Mouse (Mus musculus) embryonic facial prominence, embryonic 14.5 days (tissue): ENCODE results near the gene Rasa3. TPM values are rescaled to one million over a fixed set of nuclear protein-coding genes. Genes with fewer than 3 reads are reported as not detected.

Experiments used
- ATAC-seq: fragments of 200-750 bp; cut with Nextera tagmentation; 2 replicates; pipeline ENCODE4 v1.8.0; 2017; ENCODE audit warnings: low read depth, moderate number of reproducible peaks, moderate TSS enrichment
- DNase-seq: peaks from one replicate; pipeline ENCODE4 v3.0.0-alpha.2; 2015; ENCODE audit warnings: low spot score
- H3K27ac ChIP-seq: fragments of 300-500 bp; sonication (generic); replicated peaks from 2 replicates; pipeline ENCODE4 v1.5.1; 2014; ENCODE audit warnings: low read depth, mild to moderate bottlenecking, low read length, moderate library complexity
- H3K27me3 ChIP-seq: fragments of 300-500 bp; sonication (generic); replicated peaks from 2 replicates; pipeline ENCODE4 v1.6.1; 2014; ENCODE audit warnings: low read length; ENCODE audit not compliant: control insufficient read depth, insufficient read depth
- H3K36me3 ChIP-seq: fragments of 300-500 bp; sonication (generic); 2 replicates; pipeline ENCODE4 v1.6.1; 2014; ENCODE audit warnings: low read length, mixed read lengths; ENCODE audit not compliant: control insufficient read depth, insufficient read depth
- H3K4me1 ChIP-seq: fragments of 300-500 bp; sonication (generic); 2 replicates; pipeline ENCODE4 v1.6.1; 2014; ENCODE audit warnings: antibody characterized with exemption, low read length; ENCODE audit not compliant: control insufficient read depth, insufficient read depth
- H3K4me2 ChIP-seq: fragments of 300-500 bp; sonication (generic); 2 replicates; pipeline ENCODE4 v1.6.1; 2014; ENCODE audit warnings: low read depth, mild to moderate bottlenecking, low read length, moderate library complexity, mixed read lengths
- H3K4me3 ChIP-seq: fragments of 300-500 bp; sonication (generic); 2 replicates; pipeline ENCODE4 v1.5.1; 2014; ENCODE audit warnings: low read depth, mild to moderate bottlenecking, low read length
- H3K9ac ChIP-seq: fragments of 300-500 bp; sonication (generic); 2 replicates; pipeline ENCODE4 v1.6.1; 2014; ENCODE audit warnings: low read depth, mild to moderate bottlenecking, low read length, moderate library complexity, mixed read lengths
- H3K9me3 ChIP-seq: fragments of 300-500 bp; sonication (generic); 2 replicates; pipeline ENCODE4 v1.6.1; 2016; ENCODE audit warnings: low read length; ENCODE audit not compliant: control insufficient read depth
- WGBS: fragments of 180-500 bp; shearing (Covaris S2); extraction: QIAGEN DNeasy Blood & Tissue Kit; methylation state at CpG from one replicate; pipeline ENCODE4 v1.1.7; 2014; 5-methylcytosine and 5-hydroxymethylcytosine counted together
- polyA plus RNA-seq: library from polyadenylated mRNA; unstranded; fragments of >200 nt; fragmentation: Nextera tagmentation; extraction: Ambion mirVana; gene quantifications from 2 replicates; pipeline ENCODE4 v1.2.1, GENCODE M21; 2014

Gene Rasa3
- polyA plus RNA-seq, 1 experiment from 2014 or later = 39.4 TPM

- Histone ChIP-seq H3K36me3 (no peaks in the 10 kb centered on the region), H3K4me1 (no peaks in the 10 kb centered on the region), H3K4me2 (no peak overlapping the region), H3K9me3 (0 out of 2 replicates have a peak, but pooled peaks cover 11% of the 10 kb centered on the region), H3K27me3 (no peaks in the 10 kb centered on the region), H3K4me3 (no peak overlapping the region), H3K9ac (no peak overlapping the region), H3K27ac (no peak overlapping the region)
- 78% methylated on average over 5 of the region's 5 CpGs for WGBS
- DNase-seq (no peak), ATAC-seq (no peak)
Observed at GRCm38 (mm10) chr8:13540122-13540521, 137.3 kb downstream of the Rasa3 start.

- no peak overlapping the region for H3K4me3 ChIP-seq
- H3K27ac ChIP-seq = no peak overlapping the region
- ATAC-seq = peak; percentile 55; the same call in 1 of the 2 replicates
- H3K4me1 ChIP-seq = no peaks in the 10 kb centered on the region
- H3K4me2 ChIP-seq = no peak overlapping the region
- H3K9ac ChIP-seq = no peak overlapping the region
- no peaks in the 10 kb centered on the region for H3K27me3 ChIP-seq
- no peaks in the 10 kb centered on the region for H3K36me3 ChIP-seq
- 0 out of 2 replicates have a peak, but pooled peaks cover 11% of the 10 kb centered on the region for H3K9me3 ChIP-seq
- DNase-seq = peak; percentile 55
- 62% methylated on average over 6 of the region's 6 CpGs for WGBS
Observed at GRCm38 (mm10) chr8:13538821-13539220, 138.6 kb downstream of the Rasa3 start.

GRCm38 (mm10) chr8:13537102-13537501 lies 140.3 kb downstream of the Rasa3 start:
- Histone ChIP-seq H3K36me3 (no peaks in the 10 kb centered on the region), H3K9ac (no peak overlapping the region), H3K4me2 (no peak overlapping the region), H3K27ac (no peak overlapping the region), H3K9me3 (0 out of 2 replicates have a peak, but pooled peaks cover 11% of the 10 kb centered on the region), H3K27me3 (no peaks in the 10 kb centered on the region), H3K4me1 (no peaks in the 10 kb centered on the region), H3K4me3 (no peak overlapping the region)
- 55% methylated on average over 2 of the region's 2 CpGs for WGBS
- DNase-seq (no peak), ATAC-seq (no peak)

- 83% methylated on average over 8 of the region's 8 CpGs for WGBS
- no peak overlapping the region for H3K9ac ChIP-seq
- H3K27me3 ChIP-seq = no peaks in the 10 kb centered on the region
- no peak overlapping the region for H3K4me2 ChIP-seq
- 0 out of 2 replicates have a peak, but pooled peaks cover 11% of the 10 kb centered on the region for H3K9me3 ChIP-seq
- peaks cover 30% of the 10 kb centered on the region for H3K4me1 ChIP-seq
- H3K27ac ChIP-seq = no peak overlapping the region
- no peak for ATAC-seq
- DNase-seq = no peak
- H3K4me3 ChIP-seq = no peak overlapping the region
- no peaks in the 10 kb centered on the region for H3K36me3 ChIP-seq
Observed at GRCm38 (mm10) chr8:13533123-13533522, 144.3 kb downstream of the Rasa3 start.

GRCm38 (mm10) chr8:13531602-13532171 lies 145.7 kb downstream of the Rasa3 start:
- 60% methylated on average over 9 of the region's 9 CpGs for WGBS
- Histone ChIP-seq H3K36me3 (no peaks in the 10 kb centered on the region), H3K27me3 (no peaks in the 10 kb centered on the region), H3K4me1 (peaks cover 30% of the 10 kb centered on the region), H3K4me2 (no peak overlapping the region), H3K4me3 (no peak overlapping the region), H3K27ac (no peak overlapping the region), H3K9me3 (peaks cover 10% of the 10 kb centered on the region; the same call in 1 of the 2 replicates), H3K9ac (no peak overlapping the region)
- ATAC-seq (no peak), DNase-seq (no peak)

GRCm38 (mm10) chr8:13530941-13531340 lies 146.5 kb downstream of the Rasa3 start:
- DNase-seq (peak; percentile 88), ATAC-seq (peak; percentile 79)
- Histone ChIP-seq H3K27ac (no peak overlapping the region), H3K36me3 (no peaks in the 10 kb centered on the region), H3K4me1 (peaks cover 30% of the 10 kb centered on the region), H3K9ac (no peak overlapping the region), H3K4me2 (no peak overlapping the region), H3K27me3 (no peaks in the 10 kb centered on the region), H3K9me3 (peaks cover 6% of the 10 kb centered on the region; the same call in 1 of the 2 replicates), H3K4me3 (no peak overlapping the region)
- WGBS = 58% methylated on average over 5 of the region's 5 CpGs

- peaks cover 30% of the 10 kb centered on the region for H3K4me1 ChIP-seq
- H3K4me2 ChIP-seq = no peak overlapping the region
- WGBS = 70% methylated on average over 3 of the region's 3 CpGs
- no peaks in the 10 kb centered on the region for H3K36me3 ChIP-seq
- peaks cover 6% of the 10 kb centered on the region; the same call in 1 of the 2 replicates for H3K9me3 ChIP-seq
- ATAC-seq = peak; percentile 7; the same call in 1 of the 2 replicates
- peak overlapping the region; percentile 46; the same call in 1 of the 2 replicates for H3K27ac ChIP-seq
- H3K9ac ChIP-seq = no peak overlapping the region
- no peak overlapping the region for H3K4me3 ChIP-seq
- no peak for DNase-seq
- H3K27me3 ChIP-seq = no peaks in the 10 kb centered on the region
Observed at GRCm38 (mm10) chr8:13530401-13530800, 147.0 kb downstream of the Rasa3 start.

- peak; percentile 88 for DNase-seq
- Histone ChIP-seq H3K4me2 (no peak overlapping the region), H3K4me3 (no peak overlapping the region), H3K27ac (0 out of 2 replicates have a peak overlapping the region, but pooled peaks have one; percentile 46), H3K9me3 (peaks cover 6% of the 10 kb centered on the region; the same call in 1 of the 2 replicates), H3K36me3 (no peaks in the 10 kb centered on the region), H3K9ac (no peak overlapping the region), H3K27me3 (no peaks in the 10 kb centered on the region), H3K4me1 (peaks cover 30% of the 10 kb centered on the region)
- peak; percentile 48 for ATAC-seq
- WGBS = 57% methylated on average over 7 of the region's 7 CpGs
Observed at GRCm38 (mm10) chr8:13529891-13530316, 147.5 kb downstream of the Rasa3 start.
